Mouse (Mus musculus) ovary, postnatal 10 days (tissue): ENCODE measurements around the gene Piwil4.

Source experiments
- DNase-seq: peaks from one replicate; pipeline ENCODE4 v3.0.0; 2022; ENCODE audit warnings: low spot score

Gene Piwil4

GRCm38 (mm10) chr9:14668382-14668781 lies 72.2 kb downstream of the Piwil4 start:
- DNase-seq, result no peak

- no peak for DNase-seq
Measured at GRCm38 (mm10) chr9:14666071-14666470, 74.5 kb downstream of the Piwil4 start.

DNA sequence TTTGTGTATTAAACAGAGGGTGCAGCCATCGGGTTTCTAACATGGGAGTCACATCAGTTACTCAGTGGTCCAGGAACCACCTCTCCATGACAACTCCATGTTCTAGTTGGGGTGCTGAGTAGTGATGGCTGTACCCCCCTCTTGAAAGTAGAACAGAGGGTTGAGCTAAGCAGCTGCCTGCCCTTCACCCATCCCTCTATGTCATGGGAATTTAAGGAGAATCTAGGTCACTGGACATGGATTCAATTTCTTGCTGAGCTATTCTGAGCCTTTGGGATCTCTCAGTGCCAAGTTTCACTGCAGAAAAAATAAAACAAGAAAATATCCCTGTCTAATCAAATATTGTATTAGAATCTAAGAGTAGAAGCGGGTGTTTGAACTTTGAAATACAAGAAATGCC lies 76.9 kb downstream of the Piwil4 start:
- DNase-seq, result no peak

- DNase-seq, result no peak
Measured at GRCm38 (mm10) chr9:14662876-14663275, 77.7 kb downstream of the Piwil4 start.

DNA sequence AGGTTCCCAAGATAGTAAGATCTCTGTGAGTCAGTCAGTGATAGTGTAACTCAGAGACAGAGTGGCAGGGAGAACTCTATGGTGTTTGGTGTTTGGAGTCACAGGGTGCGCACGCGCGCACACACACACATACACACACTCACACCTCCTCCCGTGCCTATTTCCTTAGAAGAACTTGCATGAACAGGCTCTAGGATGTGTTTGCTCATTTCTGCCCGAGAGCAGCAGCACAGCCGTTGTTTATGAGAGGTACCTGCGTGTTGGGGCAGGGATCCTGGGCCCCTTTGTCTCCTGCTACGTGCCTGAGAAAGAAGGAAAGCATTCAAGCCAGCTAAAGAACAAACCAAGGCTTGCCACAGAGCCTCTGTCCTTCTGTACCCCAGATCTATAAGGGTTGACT lies 78.4 kb downstream of the Piwil4 start:
- DNase-seq, result no peak

DNA sequence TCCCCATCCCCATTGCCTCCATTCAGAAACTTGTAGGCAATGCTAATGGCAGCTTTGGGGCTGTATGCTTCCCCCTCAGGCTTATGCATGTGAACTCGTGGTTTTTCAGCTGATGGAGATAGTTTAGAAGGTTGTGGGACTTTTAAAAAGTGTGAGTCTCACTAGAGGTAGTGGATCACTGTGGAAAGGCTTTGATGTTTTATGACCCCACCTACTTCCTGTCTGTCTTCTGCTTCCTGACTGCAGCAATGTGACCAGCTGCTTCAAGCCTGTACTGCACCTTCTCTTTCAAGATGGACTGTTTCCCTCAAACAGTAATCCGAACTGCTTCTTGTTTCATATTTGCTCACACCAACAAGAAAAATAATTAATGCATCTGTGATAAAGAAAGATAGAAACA lies 82.6 kb downstream of the Piwil4 start:
- no peak for DNase-seq

GRCm38 (mm10) chr9:14654010-14654409 lies 86.5 kb downstream of the Piwil4 start:
- no peak for DNase-seq

DNA sequence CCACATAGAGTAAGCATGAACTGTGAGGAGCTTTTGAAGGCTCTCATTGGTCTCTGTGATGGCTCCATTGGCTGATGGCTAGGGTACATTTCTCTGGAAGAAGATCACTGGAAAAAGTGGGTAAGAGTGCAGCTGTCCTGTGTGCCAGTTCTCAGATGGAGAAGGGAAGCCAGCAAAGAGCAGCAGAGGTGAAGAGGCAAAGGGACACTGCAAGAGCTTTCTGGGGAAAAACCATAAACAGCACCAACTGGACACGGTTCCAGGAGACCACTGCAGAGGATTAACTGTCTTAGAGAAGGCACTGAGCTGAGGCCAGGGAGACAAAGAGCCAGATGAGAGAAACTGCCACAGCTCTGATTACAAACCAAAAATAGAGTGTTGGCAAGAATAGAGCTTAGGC lies 87.8 kb downstream of the Piwil4 start:
- no peak for DNase-seq

- DNase-seq, result no peak
Measured at GRCm38 (mm10) chr9:14647849-14648248, 92.7 kb downstream of the Piwil4 start.

GRCm38 (mm10) chr9:14646641-14647040 lies 93.9 kb downstream of the Piwil4 start:
- DNase-seq, result no peak
